Mouse (Mus musculus) neural tube, embryonic 14.5 days (tissue): ENCODE measurements at regions not wholly inside any gene's neighbourhood (a gene's known extent, or its start where the extent isn't known, plus 50 kb on each side); places are given as distances from the start of the nearest gene placed in this dataset.

Source experiments
- ATAC-seq: fragments of 200-750 bp; cut with Nextera tagmentation; 2 replicates; pipeline ENCODE4 v1.8.0; 2017; ENCODE audit warnings: low read depth, mild to moderate bottlenecking, moderate TSS enrichment, moderate library complexity
- H3K27ac ChIP-seq: fragments of 300-500 bp; sonication (generic); 2 replicates; pipeline ENCODE4 v1.5.1; 2014; ENCODE audit warnings: low read depth, mild to moderate bottlenecking, control low read depth, low read length, moderate library complexity, mixed read lengths
- H3K27me3 ChIP-seq: fragments of 300-500 bp; sonication (generic); 2 replicates; pipeline ENCODE4 v1.6.1; 2014; ENCODE audit warnings: low read length; ENCODE audit not compliant: control insufficient read depth, insufficient read depth
- H3K36me3 ChIP-seq: fragments of 300-500 bp; sonication (generic); 2 replicates; pipeline ENCODE4 v1.6.1; 2014; ENCODE audit warnings: low read length, mixed read lengths; ENCODE audit not compliant: control insufficient read depth, insufficient read depth
- H3K4me1 ChIP-seq: fragments of 300-500 bp; sonication (generic); 2 replicates; pipeline ENCODE4 v1.6.1; 2014; ENCODE audit warnings: low read length; ENCODE audit not compliant: control insufficient read depth, insufficient read depth
- H3K4me2 ChIP-seq: fragments of 300-500 bp; sonication (generic); 2 replicates; pipeline ENCODE4 v1.6.1; 2014; ENCODE audit warnings: mild to moderate bottlenecking, low read depth, low read length, control low read depth
- H3K4me3 ChIP-seq: fragments of 300-500 bp; sonication (generic); 2 replicates; pipeline ENCODE4 v1.5.1; 2014; ENCODE audit warnings: low read depth, low read length, control low read depth, mixed read lengths
- H3K9ac ChIP-seq: fragments of 300-500 bp; sonication (generic); replicated peaks from 2 replicates; pipeline ENCODE4 v1.6.1; 2014; ENCODE audit warnings: low read depth, mild to moderate bottlenecking, control low read depth, low read length, mixed read lengths
- H3K9me3 ChIP-seq: fragments of 300-500 bp; sonication (generic); 2 replicates; pipeline ENCODE4 v1.6.1; 2016; ENCODE audit warnings: low read length; ENCODE audit not compliant: control insufficient read depth
- WGBS: fragments of 180-500 bp; shearing (Covaris S2); extraction: QIAGEN DNeasy Blood & Tissue Kit; methylation state at CpG from one replicate; pipeline ENCODE4 v1.1.7; 2014; 5-methylcytosine and 5-hydroxymethylcytosine counted together

DNA sequence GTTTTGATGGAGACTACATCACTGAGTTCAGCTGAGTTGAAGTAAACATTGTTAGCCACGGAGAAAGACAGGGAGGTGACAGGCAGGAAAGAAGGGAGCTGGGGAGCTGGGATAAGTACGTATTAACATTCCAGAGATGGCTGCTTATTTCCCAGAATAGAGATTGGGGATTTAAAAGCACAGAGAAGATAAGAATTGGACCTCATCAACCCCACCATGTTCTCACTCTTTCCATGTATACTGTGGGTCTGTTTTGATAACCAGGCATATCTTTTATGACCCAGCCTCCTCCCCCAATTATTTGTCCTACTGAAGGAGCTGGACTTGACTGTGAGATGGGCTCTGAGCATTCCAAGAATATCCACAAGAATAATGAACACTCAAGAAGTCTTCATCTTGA lies 61.4 kb upstream of the Cd28 start:
- no peaks in the 10 kb centered on the region for H3K27me3 ChIP-seq
- H3K4me2 ChIP-seq = no peak overlapping the region
- no peak overlapping the region for H3K4me3 ChIP-seq
- no peak for ATAC-seq
- H3K36me3 ChIP-seq = no peaks in the 10 kb centered on the region
- H3K9ac ChIP-seq = no peak overlapping the region
- no peak overlapping the region for H3K27ac ChIP-seq
- 88% methylated on average over 2 of the region's 2 CpGs for WGBS
- H3K4me1 ChIP-seq = no peaks in the 10 kb centered on the region
- no peaks in the 10 kb centered on the region for H3K9me3 ChIP-seq

GRCm38 (mm10) chr1:60652570-60653011 lies 64.0 kb upstream of the Cd28 start:
- H3K27ac ChIP-seq = no peak overlapping the region
- H3K4me3 ChIP-seq = no peak overlapping the region
- no peaks in the 10 kb centered on the region for H3K9me3 ChIP-seq
- H3K36me3 ChIP-seq = no peaks in the 10 kb centered on the region
- H3K4me2 ChIP-seq = no peak overlapping the region
- 75% methylated on average over 4 of the region's 4 CpGs for whole genome bisulfite sequencing
- no peaks in the 10 kb centered on the region for H3K27me3 ChIP-seq
- H3K9ac ChIP-seq = no peak overlapping the region
- ATAC-seq = no peak
- peaks cover 4% of the 10 kb centered on the region; the same call in 1 of the 2 replicates for H3K4me1 ChIP-seq

GRCm38 (mm10) chr1:60650158-60650557 lies 66.4 kb upstream of the Cd28 start:
- H3K27ac ChIP-seq = no peak overlapping the region
- WGBS = 86% methylated on average over 3 of the region's 3 CpGs
- H3K4me1 ChIP-seq = peaks cover 4% of the 10 kb centered on the region; the same call in 1 of the 2 replicates
- no peak overlapping the region for H3K9ac ChIP-seq
- no peak overlapping the region for H3K4me2 ChIP-seq
- H3K4me3 ChIP-seq = no peak overlapping the region
- H3K27me3 ChIP-seq = no peaks in the 10 kb centered on the region
- H3K36me3 ChIP-seq = no peaks in the 10 kb centered on the region
- no peak for ATAC-seq
- no peaks in the 10 kb centered on the region for H3K9me3 ChIP-seq

DNA sequence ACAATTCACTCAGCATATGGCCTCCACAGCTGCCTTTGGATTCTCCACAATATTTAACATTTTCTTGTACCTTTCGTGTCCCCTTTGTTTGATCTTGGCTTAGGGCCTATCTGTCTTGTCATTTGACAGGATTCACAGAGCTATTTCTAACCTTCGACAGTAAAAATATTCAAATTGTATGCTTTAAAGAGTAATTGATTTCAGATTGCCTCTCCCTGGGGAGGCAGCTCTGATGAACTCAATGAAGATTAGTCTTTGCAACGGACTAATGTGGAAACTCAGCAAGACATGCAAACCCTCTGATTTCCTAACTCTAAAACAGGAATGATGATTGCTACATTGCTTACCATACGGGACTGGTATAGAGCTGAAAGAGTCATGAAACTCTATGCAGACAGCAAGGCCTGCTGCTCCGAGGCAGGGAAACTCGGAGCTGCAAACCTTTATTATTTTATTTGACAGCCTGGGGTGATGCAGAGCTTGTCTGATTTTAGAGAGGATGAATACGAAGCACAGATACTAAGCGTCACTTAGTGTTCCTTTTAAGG lies 67.2 kb upstream of the Cd28 start:
- no peaks in the 10 kb centered on the region for H3K27me3 ChIP-seq
- 45% methylated on average over 8 of the region's 8 CpGs for WGBS
- H3K27ac ChIP-seq = no peak overlapping the region
- H3K4me2 ChIP-seq = no peak overlapping the region
- no peak for ATAC-seq
- H3K4me3 ChIP-seq = no peak overlapping the region
- no peak overlapping the region for H3K9ac ChIP-seq
- H3K4me1 ChIP-seq = peaks cover 4% of the 10 kb centered on the region; the same call in 1 of the 2 replicates
- no peaks in the 10 kb centered on the region for H3K36me3 ChIP-seq
- H3K9me3 ChIP-seq = no peaks in the 10 kb centered on the region

DNA sequence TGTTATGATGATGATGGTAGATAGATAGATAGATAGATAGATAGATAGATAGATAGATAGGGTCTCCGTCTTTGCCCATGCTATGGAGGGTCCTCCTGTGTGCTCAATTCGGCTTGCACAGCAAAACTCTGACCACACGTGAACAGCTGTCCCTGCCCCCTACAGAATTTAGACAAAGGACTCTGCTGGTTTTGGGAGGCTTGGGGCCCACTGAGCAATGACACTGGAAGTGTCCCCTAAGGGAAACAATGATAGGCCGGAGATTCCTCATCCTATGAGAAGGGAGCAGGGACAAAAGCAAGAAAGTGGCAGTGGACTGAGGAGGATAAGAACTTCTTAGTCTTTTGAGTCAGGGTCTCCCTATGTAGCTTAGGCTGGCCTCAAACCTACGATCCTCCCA lies 69.8 kb upstream of the Cd28 start:
- no peak overlapping the region for H3K27ac ChIP-seq
- no peaks in the 10 kb centered on the region for H3K27me3 ChIP-seq
- no peak overlapping the region for H3K4me2 ChIP-seq
- H3K9ac ChIP-seq = no peak overlapping the region
- WGBS = 65% methylated on average over 5 of the region's 5 CpGs
- no peak for ATAC-seq
- no peaks in the 10 kb centered on the region for H3K36me3 ChIP-seq
- no peak overlapping the region for H3K4me3 ChIP-seq
- no peaks in the 10 kb centered on the region for H3K9me3 ChIP-seq
- H3K4me1 ChIP-seq = peaks cover 4% of the 10 kb centered on the region; the same call in 1 of the 2 replicates

- ATAC-seq = no peak
- Histone ChIP-seq H3K4me1 (peaks cover 4% of the 10 kb centered on the region; the same call in 1 of the 2 replicates), H3K27ac (no peak overlapping the region), H3K36me3 (no peaks in the 10 kb centered on the region), H3K9ac (no peak overlapping the region), H3K9me3 (no peaks in the 10 kb centered on the region), H3K4me3 (no peak overlapping the region), H3K27me3 (no peaks in the 10 kb centered on the region), H3K4me2 (no peak overlapping the region)
- WGBS = 73% methylated on average over 5 of the region's 5 CpGs
Measured at GRCm38 (mm10) chr1:60646174-60646573, 70.4 kb upstream of the Cd28 start.

GRCm38 (mm10) chr1:60645176-60645575 lies 71.4 kb upstream of the Cd28 start:
- 80% methylated on average over 1 of the region's 1 CpGs for WGBS
- H3K4me1 ChIP-seq = peaks cover 4% of the 10 kb centered on the region; the same call in 1 of the 2 replicates
- no peak overlapping the region for H3K9ac ChIP-seq
- no peak overlapping the region for H3K4me3 ChIP-seq
- no peaks in the 10 kb centered on the region for H3K9me3 ChIP-seq
- H3K27me3 ChIP-seq = no peaks in the 10 kb centered on the region
- no peak overlapping the region for H3K4me2 ChIP-seq
- no peak overlapping the region for H3K27ac ChIP-seq
- no peak for ATAC-seq
- no peaks in the 10 kb centered on the region for H3K36me3 ChIP-seq

- WGBS = 59% methylated on average over 3 of the region's 3 CpGs
- Histone ChIP-seq H3K27ac (no peak overlapping the region), H3K9me3 (no peaks in the 10 kb centered on the region), H3K9ac (no peak overlapping the region), H3K36me3 (no peaks in the 10 kb centered on the region), H3K27me3 (no peaks in the 10 kb centered on the region), H3K4me1 (no peaks in the 10 kb centered on the region), H3K4me3 (no peak overlapping the region), H3K4me2 (no peak overlapping the region)
- ATAC-seq = no peak
Measured at GRCm38 (mm10) chr1:60642761-60643160, 73.8 kb upstream of the Cd28 start.

DNA sequence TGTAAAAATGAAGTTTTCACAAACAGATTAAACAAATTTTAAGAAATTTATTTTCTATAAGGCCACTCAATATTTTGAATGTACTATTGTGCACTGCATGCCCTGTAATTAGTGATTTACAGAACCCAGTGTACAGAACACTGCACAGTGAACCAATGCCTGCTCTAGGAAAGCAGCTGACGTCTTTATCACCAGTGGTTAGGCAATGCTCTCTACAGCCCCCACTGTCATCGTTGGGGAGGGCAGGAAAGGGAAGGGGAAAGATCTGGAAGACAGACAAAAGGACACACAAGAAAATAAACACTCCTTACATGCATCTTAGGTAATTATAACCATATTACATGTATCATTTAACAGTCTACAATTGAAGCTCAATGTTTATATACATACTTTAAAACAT lies 74.4 kb upstream of the Cd28 start:
- Histone ChIP-seq H3K27ac (no peak overlapping the region), H3K9me3 (no peaks in the 10 kb centered on the region), H3K9ac (no peak overlapping the region), H3K4me3 (no peak overlapping the region), H3K4me1 (no peaks in the 10 kb centered on the region), H3K27me3 (no peaks in the 10 kb centered on the region), H3K4me2 (no peak overlapping the region), H3K36me3 (no peaks in the 10 kb centered on the region)
- 41% methylated on average over 2 of the region's 2 CpGs for WGBS
- no peak for ATAC-seq
